Mouse (Mus musculus): Measurements from ENCODE around the gene Cd48. TPM values are rescaled to one million over a fixed set of nuclear protein-coding genes. Genes with fewer than 3 reads are reported as not detected.

The Cd48 gene
- polyA plus RNA-seq (2014; fragmentation: Nextera tagmentation; extraction: Ambion mirVana) = 1.9 and 3.6 TPM in 2 replicates

GRCm38 (mm10) chr1:171681531-171682299 is at the start of gene Cd48:
Cd48 (plus strand) TSS chr1:171682009.
- no peaks in the 10 kb centered on the region for H3K4me1 ChIP-seq (ENCODE audit: control insufficient read depth, insufficient read depth, low read length)
- no peak within 1 kb of the TSS for H3K4me3 ChIP-seq (ENCODE audit: low read length)
- H3K27ac ChIP-seq (ENCODE audit: low read depth, low read length) = no peak within 1 kb of the TSS
- no peaks in the 10 kb centered on the region for H3K27me3 ChIP-seq (ENCODE audit: control insufficient read depth, insufficient read depth, low read length)
- 91% methylated on average over 14 of the region's 14 CpGs for WGBS
- H3K4me2 ChIP-seq (replicated peaks; ENCODE audit: low read depth, low read length) = no peak within 1 kb of the TSS
- no peak within 1 kb of the TSS for H3K9ac ChIP-seq (ENCODE audit: low read depth, low read length)
- ATAC-seq (ENCODE audit: low FRiP score, low TSS enrichment) = no peak
- no peaks in the 10 kb centered on the region for H3K36me3 ChIP-seq (ENCODE audit: control insufficient read depth, insufficient read depth, low read length)
- no peaks in the 10 kb centered on the region for H3K9me3 ChIP-seq (ENCODE audit: control insufficient read depth, low read length)

- H3K9me3 ChIP-seq (ENCODE audit: control insufficient read depth, low read length) = no peaks in the 10 kb centered on the region
- H3K4me3 ChIP-seq (ENCODE audit: low read length) = no peak overlapping the region
- H3K36me3 ChIP-seq (ENCODE audit: control insufficient read depth, insufficient read depth, low read length) = no peaks in the 10 kb centered on the region
- 40% methylated on average over 6 of the region's 6 CpGs for WGBS
- peak; percentile 76; the same call in 1 of the 2 replicates for ATAC-seq (ENCODE audit: low FRiP score, low TSS enrichment)
- H3K9ac ChIP-seq (ENCODE audit: low read depth, low read length) = no peak overlapping the region
- no peak overlapping the region for H3K27ac ChIP-seq (ENCODE audit: low read depth, low read length)
- no peaks in the 10 kb centered on the region for H3K27me3 ChIP-seq (ENCODE audit: control insufficient read depth, insufficient read depth, low read length)
- no peaks in the 10 kb centered on the region for H3K4me1 ChIP-seq (ENCODE audit: control insufficient read depth, insufficient read depth, low read length)
- H3K4me2 ChIP-seq (replicated peaks; ENCODE audit: low read depth, low read length) = no peak overlapping the region
These were observed 46.1 kb upstream of the Cd48 start for GRCm38 (mm10) chr1:171635696-171636095.

- no peaks in the 10 kb centered on the region for H3K36me3 ChIP-seq (ENCODE audit: control insufficient read depth, insufficient read depth, low read length)
- H3K9ac ChIP-seq (ENCODE audit: low read depth, low read length) = no peak overlapping the region
- ATAC-seq (ENCODE audit: low FRiP score, low TSS enrichment) = no peak
- H3K9me3 ChIP-seq (ENCODE audit: control insufficient read depth, low read length) = no peaks in the 10 kb centered on the region
- no peak overlapping the region for H3K4me2 ChIP-seq (replicated peaks; ENCODE audit: low read depth, low read length)
- no peak overlapping the region for H3K4me3 ChIP-seq (ENCODE audit: low read length)
- no peaks in the 10 kb centered on the region for H3K4me1 ChIP-seq (ENCODE audit: control insufficient read depth, insufficient read depth, low read length)
- H3K27me3 ChIP-seq (ENCODE audit: control insufficient read depth, insufficient read depth, low read length) = no peaks in the 10 kb centered on the region
- H3K27ac ChIP-seq (ENCODE audit: low read depth, low read length) = no peak overlapping the region
- WGBS = 87% methylated on average over 8 of the region's 8 CpGs
These were observed 44.7 kb upstream of the Cd48 start for GRCm38 (mm10) chr1:171637101-171637500.

GRCm38 (mm10) chr1:171638686-171639085 is 43.1 kb upstream of the Cd48 start:
- no peak overlapping the region for H3K4me3 ChIP-seq (ENCODE audit: low read length)
- H3K9ac ChIP-seq (ENCODE audit: low read depth, low read length) = no peak overlapping the region
- no peak for ATAC-seq (ENCODE audit: low FRiP score, low TSS enrichment)
- H3K4me2 ChIP-seq (replicated peaks; ENCODE audit: low read depth, low read length) = no peak overlapping the region
- H3K9me3 ChIP-seq (ENCODE audit: control insufficient read depth, low read length) = no peaks in the 10 kb centered on the region
- H3K27me3 ChIP-seq (ENCODE audit: control insufficient read depth, insufficient read depth, low read length) = no peaks in the 10 kb centered on the region
- no peaks in the 10 kb centered on the region for H3K36me3 ChIP-seq (ENCODE audit: control insufficient read depth, insufficient read depth, low read length)
- WGBS = 72% methylated on average over 2 of the region's 2 CpGs
- H3K27ac ChIP-seq (ENCODE audit: low read depth, low read length) = no peak overlapping the region
- no peaks in the 10 kb centered on the region for H3K4me1 ChIP-seq (ENCODE audit: control insufficient read depth, insufficient read depth, low read length)

- 93% methylated on average over 6 of the region's 6 CpGs for WGBS
- Histone ChIP-seq H3K27ac (ENCODE audit: low read depth, low read length) (no peak overlapping the region), H3K27me3 (ENCODE audit: control insufficient read depth, insufficient read depth, low read length) (no peaks in the 10 kb centered on the region), H3K9ac (ENCODE audit: low read depth, low read length) (no peak overlapping the region), H3K4me2 (replicated peaks; ENCODE audit: low read depth, low read length) (no peak overlapping the region), H3K4me3 (ENCODE audit: low read length) (no peak overlapping the region), H3K9me3 (ENCODE audit: control insufficient read depth, low read length) (no peaks in the 10 kb centered on the region), H3K4me1 (ENCODE audit: control insufficient read depth, insufficient read depth, low read length) (no peaks in the 10 kb centered on the region), H3K36me3 (ENCODE audit: control insufficient read depth, insufficient read depth, low read length) (no peaks in the 10 kb centered on the region)
- no peak for ATAC-seq (ENCODE audit: low FRiP score, low TSS enrichment)
These were observed 41.0 kb upstream of the Cd48 start for GRCm38 (mm10) chr1:171640796-171641195.

- H3K27ac ChIP-seq (ENCODE audit: low read depth, low read length) = no peak overlapping the region
- H3K4me2 ChIP-seq (replicated peaks; ENCODE audit: low read depth, low read length) = no peak overlapping the region
- no peaks in the 10 kb centered on the region for H3K36me3 ChIP-seq (ENCODE audit: control insufficient read depth, insufficient read depth, low read length)
- H3K4me3 ChIP-seq (ENCODE audit: low read length) = no peak overlapping the region
- WGBS = 70% methylated on average over 7 of the region's 7 CpGs
- no peaks in the 10 kb centered on the region for H3K9me3 ChIP-seq (ENCODE audit: control insufficient read depth, low read length)
- H3K4me1 ChIP-seq (ENCODE audit: control insufficient read depth, insufficient read depth, low read length) = no peaks in the 10 kb centered on the region
- no peaks in the 10 kb centered on the region for H3K27me3 ChIP-seq (ENCODE audit: control insufficient read depth, insufficient read depth, low read length)
- ATAC-seq (ENCODE audit: low FRiP score, low TSS enrichment) = no peak
- no peak overlapping the region for H3K9ac ChIP-seq (ENCODE audit: low read depth, low read length)
These were observed 38.2 kb upstream of the Cd48 start for GRCm38 (mm10) chr1:171643612-171644011.

GRCm38 (mm10) chr1:171646429-171646940 is 35.3 kb upstream of the Cd48 start:
- Histone ChIP-seq H3K4me2 (replicated peaks; ENCODE audit: low read depth, low read length) (no peak overlapping the region), H3K36me3 (ENCODE audit: control insufficient read depth, insufficient read depth, low read length) (no peaks in the 10 kb centered on the region), H3K4me3 (ENCODE audit: low read length) (no peak overlapping the region), H3K27me3 (ENCODE audit: control insufficient read depth, insufficient read depth, low read length) (no peaks in the 10 kb centered on the region), H3K27ac (ENCODE audit: low read depth, low read length) (no peak overlapping the region), H3K9ac (ENCODE audit: low read depth, low read length) (no peak overlapping the region), H3K4me1 (ENCODE audit: control insufficient read depth, insufficient read depth, low read length) (no peaks in the 10 kb centered on the region), H3K9me3 (ENCODE audit: control insufficient read depth, low read length) (no peaks in the 10 kb centered on the region)
- ATAC-seq (ENCODE audit: low FRiP score, low TSS enrichment) = no peak
- 56% methylated on average over 5 of the region's 5 CpGs for WGBS

- H3K36me3 ChIP-seq (ENCODE audit: control insufficient read depth, insufficient read depth, low read length) = no peaks in the 10 kb centered on the region
- no peak overlapping the region for H3K9ac ChIP-seq (ENCODE audit: low read depth, low read length)
- H3K27me3 ChIP-seq (ENCODE audit: control insufficient read depth, insufficient read depth, low read length) = no peaks in the 10 kb centered on the region
- H3K4me1 ChIP-seq (ENCODE audit: control insufficient read depth, insufficient read depth, low read length) = no peaks in the 10 kb centered on the region
- H3K4me3 ChIP-seq (ENCODE audit: low read length) = no peak overlapping the region
- no peak overlapping the region for H3K4me2 ChIP-seq (replicated peaks; ENCODE audit: low read depth, low read length)
- 85% methylated on average over 5 of the region's 5 CpGs for WGBS
- no peak overlapping the region for H3K27ac ChIP-seq (ENCODE audit: low read depth, low read length)
- no peak for ATAC-seq (ENCODE audit: low FRiP score, low TSS enrichment)
- no peaks in the 10 kb centered on the region for H3K9me3 ChIP-seq (ENCODE audit: control insufficient read depth, low read length)
These were observed 34.1 kb upstream of the Cd48 start for GRCm38 (mm10) chr1:171647716-171648115.

GRCm38 (mm10) chr1:171648840-171649239 is 33.0 kb upstream of the Cd48 start:
- no peak overlapping the region for H3K4me3 ChIP-seq (ENCODE audit: low read length)
- no peaks in the 10 kb centered on the region for H3K36me3 ChIP-seq (ENCODE audit: control insufficient read depth, insufficient read depth, low read length)
- no peak overlapping the region for H3K9ac ChIP-seq (ENCODE audit: low read depth, low read length)
- WGBS = 81% methylated on average over 8 of the region's 8 CpGs
- H3K27me3 ChIP-seq (ENCODE audit: control insufficient read depth, insufficient read depth, low read length) = no peaks in the 10 kb centered on the region
- H3K27ac ChIP-seq (ENCODE audit: low read depth, low read length) = no peak overlapping the region
- ATAC-seq (ENCODE audit: low FRiP score, low TSS enrichment) = no peak
- no peak overlapping the region for H3K4me2 ChIP-seq (replicated peaks; ENCODE audit: low read depth, low read length)
- no peaks in the 10 kb centered on the region for H3K9me3 ChIP-seq (ENCODE audit: control insufficient read depth, low read length)
- no peaks in the 10 kb centered on the region for H3K4me1 ChIP-seq (ENCODE audit: control insufficient read depth, insufficient read depth, low read length)

All from kidney, embryonic 14.5 days (tissue).